Mouse (Mus musculus) forelimb bud, embryonic 11.5 days (tissue): Measurements from ENCODE around the gene Dock2.
"Not testable (repeated sequence)": the region's sequence is repeated elsewhere in the genome, so short reads cannot be mapped to it uniquely, and the experiment has no call there.

Experiments
- DNase-seq: peaks from one replicate; pipeline ENCODE4 v3.0.0-alpha.2; 2012; ENCODE audit warnings: low read depth, low spot score

The Dock2 gene

GRCm38 (mm10) chr11:34783587-34784043 lies at the start of gene Dock2:
Gene Dock2 (minus strand): TSS chr11:34783892.
- no peak for DNase-seq

GRCm38 (mm10) chr11:34832678-34833077 lies 49.0 kb upstream of the Dock2 start:
- no peak for DNase-seq

GRCm38 (mm10) chr11:34827803-34828202 lies 44.1 kb upstream of the Dock2 start:
- DNase-seq: no peak

GRCm38 (mm10) chr11:34826940-34827339 lies 43.2 kb upstream of the Dock2 start:
- no peak for DNase-seq

- no peak for DNase-seq
Observed at GRCm38 (mm10) chr11:34824791-34825190, 41.1 kb upstream of the Dock2 start.

- peak; percentile 39 for DNase-seq
Observed at GRCm38 (mm10) chr11:34814767-34815166, 31.1 kb upstream of the Dock2 start.

- no peak for DNase-seq
Observed at GRCm38 (mm10) chr11:34814319-34814718, 30.6 kb upstream of the Dock2 start.

- not testable (repeated sequence) for DNase-seq
Observed at GRCm38 (mm10) chr11:34805026-34805425, 21.3 kb upstream of the Dock2 start.

GRCm38 (mm10) chr11:34798066-34798465 lies 14.4 kb upstream of the Dock2 start:
- not testable (repeated sequence) for DNase-seq

- no peak for DNase-seq
Observed at GRCm38 (mm10) chr11:34796097-34796496, 12.4 kb upstream of the Dock2 start.

- DNase-seq: no peak
Observed at GRCm38 (mm10) chr11:34791872-34792271, 8.2 kb upstream of the Dock2 start.

GRCm38 (mm10) chr11:34784864-34785263 lies 1.2 kb upstream of the Dock2 start:
- DNase-seq: no peak

GRCm38 (mm10) chr11:34782516-34783430 lies 919 bp downstream of the Dock2 start:
- no peak for DNase-seq

GRCm38 (mm10) chr11:34780786-34781185 lies 2.9 kb downstream of the Dock2 start:
- DNase-seq: no peak

GRCm38 (mm10) chr11:34779966-34780365 lies 3.7 kb downstream of the Dock2 start:
- no peak for DNase-seq

- no peak for DNase-seq
Observed at GRCm38 (mm10) chr11:34778351-34778750, 5.3 kb downstream of the Dock2 start.

GRCm38 (mm10) chr11:34777529-34777928 lies 6.2 kb downstream of the Dock2 start:
- no peak for DNase-seq

- DNase-seq: no peak
Observed at GRCm38 (mm10) chr11:34776054-34776453, 7.6 kb downstream of the Dock2 start.

- DNase-seq: no peak
Observed at GRCm38 (mm10) chr11:34774636-34775035, 9.1 kb downstream of the Dock2 start.

GRCm38 (mm10) chr11:34773304-34773895 lies 10.3 kb downstream of the Dock2 start:
- DNase-seq: no peak

GRCm38 (mm10) chr11:34771221-34771986 lies 12.3 kb downstream of the Dock2 start:
- DNase-seq: no peak

GRCm38 (mm10) chr11:34770666-34771065 lies 13.0 kb downstream of the Dock2 start:
- no peak for DNase-seq
